Mouse (Mus musculus) heart, postnatal 0 days (tissue): ENCODE results near the gene Slc38a2.

ENCODE experiments used
- CTCF ChIP-seq: IDR thresholded peaks from 2 replicates; pipeline ENCODE4 v1.5.1; 2016; ENCODE audit warnings: antibody characterized with exemption, control low read depth, low read depth
- EP300 ChIP-seq: IDR thresholded peaks from 2 replicates; pipeline ENCODE4 v1.6.1; 2016; ENCODE audit warnings: antibody characterized with exemption, low read depth

DNA sequence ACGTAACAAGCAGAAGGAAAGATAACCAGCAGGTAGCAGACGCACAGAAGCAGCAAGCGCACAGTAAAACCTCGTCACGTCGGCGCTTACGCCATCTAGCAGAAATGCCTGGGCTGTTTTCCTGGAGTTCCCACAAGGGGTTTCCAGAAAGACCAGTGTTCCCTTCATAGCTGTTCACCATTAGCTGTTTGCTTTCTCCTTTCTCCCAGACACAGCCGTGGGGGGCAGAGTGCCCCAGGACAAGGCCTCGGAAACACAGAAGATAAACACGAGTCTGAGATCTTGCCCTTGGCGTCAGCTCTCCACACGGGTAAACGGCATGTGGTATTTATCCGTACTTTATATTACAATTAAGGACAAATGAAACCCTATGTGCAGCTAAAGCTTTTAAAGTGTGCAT is 23.8 kb downstream of the Slc38a2 start:
- TF ChIP-seq CTCF (no peak), EP300 (no peak)
